Mouse (Mus musculus) lung, adult 2 months (tissue): ENCODE data around the gene Smok2b.
"Not testable (repeated sequence)": the region's sequence is repeated elsewhere in the genome, so short reads cannot be mapped to it uniquely, and the experiment has no call there.

Experiments
- CTCF ChIP-seq: fragments of 200-500 bp; IDR thresholded peaks from 2 replicates; pipeline ENCODE4 v1.5.1; 2011; ENCODE audit warnings: mild to moderate bottlenecking, low read length, control low read depth; ENCODE audit not compliant: insufficient read depth
- POLR2A ChIP-seq: fragments of 200-500 bp; IDR thresholded peaks from 2 replicates; pipeline ENCODE4 v1.6.1; 2011; ENCODE audit warnings: low read depth, mild to moderate bottlenecking, control low read depth, low read length, borderline replicate concordance; ENCODE audit errors: extremely low read depth

DNA sequence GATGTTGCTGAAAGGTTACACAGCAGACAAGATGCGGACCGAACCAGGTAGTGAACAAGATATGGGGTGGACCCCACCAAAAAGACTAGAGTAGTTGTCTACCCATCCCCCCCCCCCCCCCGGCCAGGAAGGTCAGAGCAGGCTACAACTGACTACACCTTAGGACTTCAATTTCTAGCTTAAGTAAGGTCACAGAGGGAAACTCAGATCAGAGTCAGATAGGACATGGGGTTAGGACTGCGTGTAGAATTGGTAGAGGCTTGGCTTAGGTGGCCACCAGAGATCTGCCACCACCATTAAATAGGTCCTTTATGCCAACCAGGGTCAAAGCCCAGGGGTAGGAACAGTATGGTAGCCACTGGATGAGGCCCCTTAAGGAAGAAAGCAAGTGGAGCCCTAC, 9.4 kb downstream of the Smok2b start:
- TF ChIP-seq CTCF, POLR2A: not testable (repeated sequence)
